Mouse (Mus musculus): ENCODE results near the gene Sdk1. TPM values are rescaled to one million over a fixed set of nuclear protein-coding genes. Genes with fewer than 3 reads are reported as not detected.

The Sdk1 gene
- total and polyA plus RNA-seq, 2 experiments: 0.18 to 0.27 TPM

- H3K36me3 ChIP-seq (ENCODE audit: control insufficient read depth, insufficient read depth, low read length): no peaks in the 10 kb centered on the region
- H3K9ac ChIP-seq (ENCODE audit: low read depth, low read length): no peak overlapping the region
- H3K4me3 ChIP-seq (ENCODE audit: insufficient read depth, low read depth, low read length): no peak overlapping the region
- DNase-seq (ENCODE audit: extremely low read depth, low read depth, low spot score): no peak
- H3K4me1 ChIP-seq (ENCODE audit: control insufficient read depth, insufficient read depth, low read length): no peaks in the 10 kb centered on the region
- TF ChIP-seq POLR2A (IDR thresholded peaks at IDR 0.05; ENCODE audit: extremely low read depth, insufficient read depth, low read length): no peak
- no peak for TF ChIP-seq CTCF (IDR thresholded peaks at IDR 0.05; ENCODE audit: low read depth, low read length)
- 93% methylated on average over 11 of the region's 11 CpGs for WGBS
- no peaks in the 10 kb centered on the region for H3K27me3 ChIP-seq (ENCODE audit: control insufficient read depth, insufficient read depth, low read length)
- no peaks in the 10 kb centered on the region for H3K79me2 ChIP-seq (ENCODE audit: control insufficient read depth, insufficient read depth, low read length)
- H3K27ac ChIP-seq (replicated peaks; ENCODE audit: insufficient read depth, low read depth, low read length): no peak overlapping the region
These were observed 709.5 kb downstream of the Sdk1 start for GRCm38 (mm10) chr5:141950791-141951190.

- DNase-seq (ENCODE audit: extremely low read depth, low read depth, low spot score): no peak
- Histone ChIP-seq H3K4me1 (ENCODE audit: control insufficient read depth, insufficient read depth, low read length) (no peaks in the 10 kb centered on the region), H3K9ac (ENCODE audit: low read depth, low read length) (no peak overlapping the region), H3K36me3 (ENCODE audit: control insufficient read depth, insufficient read depth, low read length) (no peaks in the 10 kb centered on the region), H3K27me3 (ENCODE audit: control insufficient read depth, insufficient read depth, low read length) (no peaks in the 10 kb centered on the region), H3K4me3 (ENCODE audit: insufficient read depth, low read depth, low read length) (no peak overlapping the region), H3K79me2 (ENCODE audit: control insufficient read depth, insufficient read depth, low read length) (no peaks in the 10 kb centered on the region), H3K27ac (replicated peaks; ENCODE audit: insufficient read depth, low read depth, low read length) (no peak overlapping the region)
- no peak for TF ChIP-seq POLR2A (IDR thresholded peaks at IDR 0.05; ENCODE audit: extremely low read depth, insufficient read depth, low read length)
- TF ChIP-seq CTCF (IDR thresholded peaks at IDR 0.05; ENCODE audit: low read depth, low read length): no peak
- WGBS: 91% methylated on average over 2 of the region's 2 CpGs
These were observed 711.0 kb downstream of the Sdk1 start for GRCm38 (mm10) chr5:141952270-141952669.

GRCm38 (mm10) chr5:141952708-141953490, 711.6 kb downstream of the Sdk1 start:
- DNase-seq (ENCODE audit: extremely low read depth, low read depth, low spot score): no peak
- Histone ChIP-seq H3K79me2 (ENCODE audit: control insufficient read depth, insufficient read depth, low read length) (no peaks in the 10 kb centered on the region), H3K36me3 (ENCODE audit: control insufficient read depth, insufficient read depth, low read length) (no peaks in the 10 kb centered on the region), H3K4me1 (ENCODE audit: control insufficient read depth, insufficient read depth, low read length) (no peaks in the 10 kb centered on the region), H3K9ac (ENCODE audit: low read depth, low read length) (no peak overlapping the region), H3K4me3 (ENCODE audit: insufficient read depth, low read depth, low read length) (no peak overlapping the region), H3K27me3 (ENCODE audit: control insufficient read depth, insufficient read depth, low read length) (no peaks in the 10 kb centered on the region), H3K27ac (replicated peaks; ENCODE audit: insufficient read depth, low read depth, low read length) (no peak overlapping the region)
- 85% methylated on average over 7 of the region's 7 CpGs for WGBS
- TF ChIP-seq POLR2A (IDR thresholded peaks at IDR 0.05; ENCODE audit: extremely low read depth, insufficient read depth, low read length) (no peak), CTCF (IDR thresholded peaks at IDR 0.05; ENCODE audit: low read depth, low read length) (no peak)

GRCm38 (mm10) chr5:141971071-141971470, 729.8 kb downstream of the Sdk1 start:
- Histone ChIP-seq H3K4me3 (ENCODE audit: insufficient read depth, low read depth, low read length) (no peak overlapping the region), H3K27ac (replicated peaks; ENCODE audit: insufficient read depth, low read depth, low read length) (no peak overlapping the region), H3K9ac (ENCODE audit: low read depth, low read length) (no peak overlapping the region), H3K36me3 (ENCODE audit: control insufficient read depth, insufficient read depth, low read length) (no peaks in the 10 kb centered on the region), H3K27me3 (ENCODE audit: control insufficient read depth, insufficient read depth, low read length) (no peaks in the 10 kb centered on the region), H3K4me1 (ENCODE audit: control insufficient read depth, insufficient read depth, low read length) (no peaks in the 10 kb centered on the region), H3K79me2 (ENCODE audit: control insufficient read depth, insufficient read depth, low read length) (no peaks in the 10 kb centered on the region)
- DNase-seq (ENCODE audit: extremely low read depth, low read depth, low spot score): no peak
- TF ChIP-seq POLR2A (IDR thresholded peaks at IDR 0.05; ENCODE audit: extremely low read depth, insufficient read depth, low read length) (no peak), CTCF (IDR thresholded peaks at IDR 0.05; ENCODE audit: low read depth, low read length) (no peak)

- Histone ChIP-seq H3K36me3 (ENCODE audit: control insufficient read depth, insufficient read depth, low read length) (no peaks in the 10 kb centered on the region), H3K4me1 (ENCODE audit: control insufficient read depth, insufficient read depth, low read length) (no peaks in the 10 kb centered on the region), H3K4me3 (ENCODE audit: insufficient read depth, low read depth, low read length) (no peak overlapping the region), H3K27me3 (ENCODE audit: control insufficient read depth, insufficient read depth, low read length) (no peaks in the 10 kb centered on the region), H3K79me2 (ENCODE audit: control insufficient read depth, insufficient read depth, low read length) (no peaks in the 10 kb centered on the region), H3K9ac (ENCODE audit: low read depth, low read length) (no peak overlapping the region), H3K27ac (replicated peaks; ENCODE audit: insufficient read depth, low read depth, low read length) (no peak overlapping the region)
- TF ChIP-seq CTCF (IDR thresholded peaks at IDR 0.05; ENCODE audit: low read depth, low read length) (no peak), POLR2A (IDR thresholded peaks at IDR 0.05; ENCODE audit: extremely low read depth, insufficient read depth, low read length) (no peak)
- no peak for DNase-seq (ENCODE audit: extremely low read depth, low read depth, low spot score)
These were observed 738.2 kb downstream of the Sdk1 start for GRCm38 (mm10) chr5:141979511-141979910.

- Histone ChIP-seq H3K36me3 (ENCODE audit: control insufficient read depth, insufficient read depth, low read length) (no peaks in the 10 kb centered on the region), H3K79me2 (ENCODE audit: control insufficient read depth, insufficient read depth, low read length) (no peaks in the 10 kb centered on the region), H3K4me1 (ENCODE audit: control insufficient read depth, insufficient read depth, low read length) (no peaks in the 10 kb centered on the region), H3K27me3 (ENCODE audit: control insufficient read depth, insufficient read depth, low read length) (no peaks in the 10 kb centered on the region), H3K4me3 (ENCODE audit: insufficient read depth, low read depth, low read length) (no peak overlapping the region), H3K9ac (ENCODE audit: low read depth, low read length) (no peak overlapping the region), H3K27ac (replicated peaks; ENCODE audit: insufficient read depth, low read depth, low read length) (no peak overlapping the region)
- TF ChIP-seq CTCF (IDR thresholded peaks at IDR 0.05; ENCODE audit: low read depth, low read length): no peak
- no peak for TF ChIP-seq POLR2A (IDR thresholded peaks at IDR 0.05; ENCODE audit: extremely low read depth, insufficient read depth, low read length)
- 88% methylated on average over 6 of the region's 6 CpGs for WGBS
- no peak for DNase-seq (ENCODE audit: extremely low read depth, low read depth, low spot score)
These were observed 739.5 kb downstream of the Sdk1 start for GRCm38 (mm10) chr5:141980746-141981145.
